Mouse (Mus musculus) intestine, postnatal 0 days (tissue): ENCODE measurements around the gene Pramef20. TPM values are rescaled to one million over a fixed set of nuclear protein-coding genes. Genes with fewer than 3 reads are reported as not detected.
"Not testable (repeated sequence)": the region's sequence is repeated elsewhere in the genome, so short reads cannot be mapped to it uniquely, and the experiment has no call there.

ENCODE experiments used
- ATAC-seq: fragments of 200-750 bp; cut with Nextera tagmentation; 2 replicates; pipeline ENCODE4 v1.8.0; 2017; ENCODE audit warnings: mild to moderate bottlenecking, moderate TSS enrichment, moderate library complexity
- H3K27ac ChIP-seq: fragments of 300-500 bp; sonication (generic); 2 replicates; pipeline ENCODE4 v1.5.1; 2014; ENCODE audit warnings: mild to moderate bottlenecking, low read depth, low read length, moderate library complexity
- H3K27me3 ChIP-seq: fragments of 300-500 bp; sonication (generic); replicated peaks from 2 replicates; pipeline ENCODE4 v1.6.1; 2014; ENCODE audit warnings: low read length, mixed read lengths; ENCODE audit not compliant: control insufficient read depth, insufficient read depth
- H3K36me3 ChIP-seq: fragments of 300-500 bp; sonication (generic); 2 replicates; pipeline ENCODE4 v1.6.1; 2014; ENCODE audit warnings: mild to moderate bottlenecking, moderate library complexity; ENCODE audit not compliant: control insufficient read depth, insufficient read depth
- H3K4me1 ChIP-seq: fragments of 300-500 bp; sonication (generic); replicated peaks from 2 replicates; pipeline ENCODE4 v1.6.1; 2014; ENCODE audit warnings: antibody characterized with exemption, low read length, mixed read lengths; ENCODE audit not compliant: control insufficient read depth, insufficient read depth
- H3K4me2 ChIP-seq: fragments of 300-500 bp; sonication (generic); replicated peaks from 2 replicates; pipeline ENCODE4 v1.6.1; 2014; ENCODE audit warnings: low read depth, mild to moderate bottlenecking, moderate library complexity
- H3K4me3 ChIP-seq: fragments of 300-500 bp; sonication (generic); 2 replicates; pipeline ENCODE4 v1.5.1; 2014; ENCODE audit warnings: low read depth, low read length
- H3K9ac ChIP-seq: fragments of 300-500 bp; sonication (generic); 2 replicates; pipeline ENCODE4 v1.6.1; 2014; ENCODE audit warnings: mild to moderate bottlenecking, low read depth, low read length
- H3K9me3 ChIP-seq: fragments of 300-500 bp; sonication (generic); 2 replicates; pipeline ENCODE4 v1.6.1; 2016; ENCODE audit warnings: mixed run types; ENCODE audit not compliant: control insufficient read depth
- CTCF ChIP-seq: sonication (generic); IDR thresholded peaks from 2 replicates; pipeline ENCODE4 v1.5.1; 2016; ENCODE audit warnings: low read depth, mild to moderate bottlenecking, control low read depth, antibody characterized with exemption, moderate library complexity
- WGBS: fragments of 180-500 bp; shearing (Covaris S2); extraction: QIAGEN DNeasy Blood & Tissue Kit; methylation state at CpG from one replicate; pipeline ENCODE4 v1.1.7; 2014; 5-methylcytosine and 5-hydroxymethylcytosine counted together
- polyA plus RNA-seq: library from polyadenylated mRNA; unstranded; fragments of >200 nt; fragmentation: Nextera tagmentation; extraction: Ambion mirVana; gene quantifications from 2 replicates; pipeline ENCODE4 v1.2.1, GENCODE M21; 2015

The Pramef20 gene
- polyA plus RNA-seq, 1 experiment from 2014 or later, result not detected

DNA sequence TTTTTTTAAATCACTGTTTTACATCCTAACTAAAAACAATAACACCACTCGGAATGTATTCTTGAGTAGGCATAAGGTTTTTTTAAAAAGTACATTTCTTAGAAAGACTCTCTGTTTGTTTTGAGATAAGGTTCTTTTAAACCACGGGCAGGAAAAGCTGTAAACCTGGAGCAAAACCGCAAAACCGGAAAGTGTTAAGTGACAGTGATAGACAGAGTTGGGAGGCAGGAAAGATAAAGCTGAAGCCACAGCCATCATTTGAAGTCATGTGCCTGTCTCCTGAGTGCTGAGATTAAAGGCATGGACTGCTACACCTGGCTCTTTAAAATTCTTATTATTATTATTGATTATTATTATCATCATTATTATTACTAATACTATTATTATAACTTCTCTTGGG lies 25.0 kb upstream of the Pramef20 start:
- no peaks in the 10 kb centered on the region for H3K4me1 ChIP-seq
- WGBS, result 14% methylated on average over 4 of the region's 4 CpGs
- no peak for ATAC-seq
- H3K27me3 ChIP-seq, result no peaks in the 10 kb centered on the region
- H3K36me3 ChIP-seq, result no peaks in the 10 kb centered on the region
- TF ChIP-seq CTCF, result no peak
- H3K4me3 ChIP-seq, result no peak overlapping the region
- no peak overlapping the region for H3K9ac ChIP-seq
- H3K27ac ChIP-seq, result no peak overlapping the region
- H3K4me2 ChIP-seq, result no peak overlapping the region
- no peaks in the 10 kb centered on the region for H3K9me3 ChIP-seq

GRCm38 (mm10) chr4:144396316-144396715 lies 18.6 kb upstream of the Pramef20 start:
- no peaks in the 10 kb centered on the region for H3K36me3 ChIP-seq
- no peak overlapping the region for H3K9ac ChIP-seq
- no peak for TF ChIP-seq CTCF
- ATAC-seq, result no peak
- 29% methylated on average over 3 of the region's 3 CpGs for WGBS
- no peaks in the 10 kb centered on the region for H3K4me1 ChIP-seq
- no peak overlapping the region for H3K4me2 ChIP-seq
- H3K27ac ChIP-seq, result no peak overlapping the region
- no peaks in the 10 kb centered on the region for H3K27me3 ChIP-seq
- H3K4me3 ChIP-seq, result no peak overlapping the region
- no peaks in the 10 kb centered on the region for H3K9me3 ChIP-seq

- H3K36me3 ChIP-seq, ATAC-seq, H3K4me3 ChIP-seq, H3K9ac ChIP-seq, H3K4me1 ChIP-seq, H3K9me3 ChIP-seq, H3K4me2 ChIP-seq, H3K27me3 ChIP-seq, H3K27ac ChIP-seq: not testable (repeated sequence)
- WGBS, result 85% methylated on average over 3 of the region's 3 CpGs
These were observed 20.1 kb downstream of the Pramef20 start, which contains the start of gene Gm13119 for GRCm38 (mm10) chr4:144357642-144358041. Gm13119 (plus strand) TSS chr4:144357942.

GRCm38 (mm10) chr4:144335856-144336255 lies 41.9 kb downstream of the Pramef20 start:
- H3K4me1 ChIP-seq, H3K4me2 ChIP-seq, H3K27me3 ChIP-seq, H3K27ac ChIP-seq, H3K9me3 ChIP-seq, H3K4me3 ChIP-seq, H3K9ac ChIP-seq, ATAC-seq, H3K36me3 ChIP-seq: not testable (repeated sequence)
- 89% methylated on average over 2 of the region's 3 CpGs for WGBS

DNA sequence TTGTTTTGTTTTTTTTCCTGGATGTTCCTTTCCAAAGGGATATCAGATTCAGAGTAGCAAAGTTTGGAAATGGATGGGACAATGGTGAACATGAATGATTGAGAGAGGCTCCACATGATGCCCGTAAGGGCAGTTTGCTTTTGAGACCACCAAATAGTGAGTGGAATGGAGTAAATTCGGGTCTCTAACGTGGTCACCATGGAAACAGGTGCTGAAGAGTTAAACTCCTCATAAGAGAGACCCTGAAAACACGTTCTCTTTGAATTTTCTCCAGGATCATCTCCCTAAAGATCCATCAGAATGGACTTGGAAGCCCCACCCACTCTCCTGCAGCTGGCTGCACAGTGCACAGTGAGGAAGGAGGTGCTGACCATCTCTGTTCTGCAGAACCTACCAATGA lies 47.8 kb downstream of the Pramef20 start, which contains the start of gene Gm13128:
Gene Gm13128, plus strand, starts transcription at position 301 of the 400 bp plus-strand sequence.
- not testable (repeated sequence) for H3K4me1 ChIP-seq, H3K27ac ChIP-seq, H3K9ac ChIP-seq, H3K4me3 ChIP-seq, ATAC-seq, H3K27me3 ChIP-seq, H3K9me3 ChIP-seq, H3K4me2 ChIP-seq, H3K36me3 ChIP-seq
- WGBS, result 60% methylated on average over 4 of the region's 4 CpGs

Other genes with a start within 250 kb of the Pramef20 start
- not detected in 2 replicates for gene Oog3, start 215.3 kb downstream of the Pramef20 start, polyA plus RNA-seq
- gene Oog2, start 187.2 kb downstream of the Pramef20 start, polyA plus RNA-seq, result not detected in 2 replicates
- gene C87977, start 164.6 kb downstream of the Pramef20 start, polyA plus RNA-seq, result not detected in 2 replicates
- not detected in 2 replicates for gene Pramel5, start 97.4 kb downstream of the Pramef20 start, polyA plus RNA-seq
- gene Gm13128, start 47.7 kb downstream of the Pramef20 start, polyA plus RNA-seq, result not detected in 2 replicates
- not detected in 2 replicates for gene Gm13119, start 20.0 kb downstream of the Pramef20 start, polyA plus RNA-seq
- gene Pramef12, start 30.5 kb upstream of the Pramef20 start, polyA plus RNA-seq, result not detected in 2 replicates
- not detected in 2 replicates for gene 1700012P22Rik, start 60.8 kb upstream of the Pramef20 start, polyA plus RNA-seq
- not detected in 2 replicates for gene Gm9944, start 75.4 kb upstream of the Pramef20 start, polyA plus RNA-seq
- not detected in 2 replicates for gene Aadacl3, start 85.8 kb upstream of the Pramef20 start, polyA plus RNA-seq
- not detected in 2 replicates for gene 9430007A20Rik, start 141.9 kb upstream of the Pramef20 start, polyA plus RNA-seq
- gene Gm13124, start 187.2 kb upstream of the Pramef20 start, polyA plus RNA-seq, result not detected in 2 replicates
- gene Aadacl4, start 235.8 kb upstream of the Pramef20 start, polyA plus RNA-seq, result not detected in 2 replicates